Mouse (Mus musculus) layer of hippocampus, adult 2 months (tissue): ENCODE measurements at regions not wholly inside any gene's neighbourhood (a gene's known extent, or its start where the extent isn't known, plus 50 kb on each side); places are given as distances from the start of the nearest gene placed in this dataset.
A peak's percentile ranks its signal among the peaks of the same experiment; 100 is the strongest.

ENCODE experiments used
- DNase-seq, 2 experiments: peaks; one replicate each; pipeline ENCODE4 v3.0.0; 2022; ENCODE audit warnings: low spot score in 2 of 2
- H3K27ac ChIP-seq: fragments of 200-600 bp; 2 replicates; pipeline ENCODE4 v1.8.1; 2022
- H3K4me3 ChIP-seq: fragments of 200-600 bp; 2 replicates; pipeline ENCODE4 v1.8.1; 2022; ENCODE audit warnings: mild to moderate bottlenecking
- CTCF ChIP-seq: fragments of 200-600 bp; conservative IDR thresholded peaks from 2 replicates; pipeline ENCODE4 v1.8.1; 2022; ENCODE audit warnings: antibody characterized with exemption, mild to moderate bottlenecking, moderate library complexity

- peak; percentile 31 for TF ChIP-seq CTCF
- Histone ChIP-seq H3K27ac (no peak overlapping the region), H3K4me3 (no peak overlapping the region)
- DNase-seq: no peak
Measured at GRCm38 (mm10) chr10:50241645-50242044, 350.8 kb upstream of the Ascc3 start.

- Histone ChIP-seq H3K27ac (no peak overlapping the region), H3K4me3 (no peak overlapping the region)
- no peak for TF ChIP-seq CTCF
- no peak for DNase-seq
Measured at GRCm38 (mm10) chr10:50203587-50203986, 388.9 kb upstream of the Ascc3 start.

- TF ChIP-seq CTCF: no peak
- Histone ChIP-seq H3K4me3 (no peak overlapping the region), H3K27ac (no peak overlapping the region)
- no peak for DNase-seq
Measured at GRCm38 (mm10) chr10:50201691-50202090, 390.8 kb upstream of the Ascc3 start.

GRCm38 (mm10) chr10:50199857-50200256 is 392.6 kb upstream of the Ascc3 start:
- peak in 1 of 2 experiments; percentile 10 for DNase-seq
- peak; percentile 75 for TF ChIP-seq CTCF
- Histone ChIP-seq H3K4me3 (no peak overlapping the region), H3K27ac (no peak overlapping the region)

- H3K4me3 ChIP-seq: no peak overlapping the region
- H3K27ac ChIP-seq: no peak overlapping the region
- TF ChIP-seq CTCF: no peak
- no peak for DNase-seq
Measured at GRCm38 (mm10) chr10:50197897-50198538, 394.5 kb upstream of the Ascc3 start.

GRCm38 (mm10) chr10:50190276-50190675 is 401.7 kb upstream of the Grik2 start:
- TF ChIP-seq CTCF: no peak
- no peak overlapping the region for H3K4me3 ChIP-seq
- H3K27ac ChIP-seq: no peak overlapping the region
- DNase-seq: no peak

GRCm38 (mm10) chr10:50169116-50169515 is 380.6 kb upstream of the Grik2 start:
- Histone ChIP-seq H3K4me3 (no peak overlapping the region), H3K27ac (no peak overlapping the region)
- DNase-seq: no peak
- TF ChIP-seq CTCF: no peak

- no peak for TF ChIP-seq CTCF
- Histone ChIP-seq H3K4me3 (no peak overlapping the region), H3K27ac (no peak overlapping the region)
- no peak for DNase-seq
Measured at GRCm38 (mm10) chr10:50138351-50138750, 349.8 kb upstream of the Grik2 start.

GRCm38 (mm10) chr10:50137783-50138182 is 349.2 kb upstream of the Grik2 start:
- TF ChIP-seq CTCF: no peak
- H3K4me3 ChIP-seq: no peak overlapping the region
- H3K27ac ChIP-seq: no peak overlapping the region
- DNase-seq: no peak

GRCm38 (mm10) chr10:50136165-50136564 is 347.6 kb upstream of the Grik2 start:
- TF ChIP-seq CTCF: no peak
- no peak for DNase-seq
- H3K4me3 ChIP-seq: no peak overlapping the region
- no peak overlapping the region for H3K27ac ChIP-seq

- DNase-seq: no peak
- Histone ChIP-seq H3K4me3 (no peak overlapping the region), H3K27ac (no peak overlapping the region)
- TF ChIP-seq CTCF: peak; percentile 34
Measured at GRCm38 (mm10) chr10:50135499-50135898, 346.9 kb upstream of the Grik2 start.
